Mouse (Mus musculus): ENCODE results near the gene Gm4131.
A peak's percentile ranks its signal among the peaks of the same experiment; 100 is the strongest.

The Gm4131 gene

DNA sequence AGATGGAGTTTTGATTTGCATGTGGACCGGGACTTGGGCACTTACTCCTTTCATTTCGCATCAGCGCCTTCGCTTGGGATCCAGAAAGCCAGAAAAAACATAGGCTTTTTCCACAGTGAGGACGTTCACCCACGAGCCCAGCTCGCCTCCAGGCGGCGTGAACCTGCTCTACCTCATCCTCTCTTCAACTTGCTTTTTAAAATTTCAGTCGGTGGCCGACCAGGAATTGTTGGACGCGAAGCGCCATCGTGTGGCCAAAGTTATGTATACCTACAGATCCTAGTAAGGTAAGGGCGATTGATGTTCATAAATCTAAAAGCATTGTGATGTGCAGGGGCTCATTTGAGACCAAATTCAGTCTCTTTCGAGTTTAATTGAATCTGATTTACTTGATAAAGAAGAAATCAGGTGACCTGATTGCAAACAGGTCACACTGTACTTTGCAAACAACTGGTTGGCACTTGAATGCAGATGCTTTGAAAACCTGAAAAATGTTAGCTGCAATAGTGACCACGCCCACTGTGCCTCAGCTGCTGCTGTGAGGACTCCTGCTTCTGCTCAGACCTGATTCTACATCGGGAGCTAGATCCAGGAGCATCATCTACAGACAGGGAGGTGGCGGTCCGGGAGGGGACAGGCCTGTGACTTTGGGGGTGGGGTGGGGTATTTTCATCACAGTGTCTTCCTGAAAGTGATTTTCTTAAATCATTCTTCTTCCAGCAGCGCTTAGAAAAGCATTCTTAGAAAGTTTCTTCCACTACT, 109.1 kb downstream of the Gm4131 start:
- DNase-seq (ENCODE audit: low spot score in 2 of 2), result peak; percentile 71 to 88

DNA sequence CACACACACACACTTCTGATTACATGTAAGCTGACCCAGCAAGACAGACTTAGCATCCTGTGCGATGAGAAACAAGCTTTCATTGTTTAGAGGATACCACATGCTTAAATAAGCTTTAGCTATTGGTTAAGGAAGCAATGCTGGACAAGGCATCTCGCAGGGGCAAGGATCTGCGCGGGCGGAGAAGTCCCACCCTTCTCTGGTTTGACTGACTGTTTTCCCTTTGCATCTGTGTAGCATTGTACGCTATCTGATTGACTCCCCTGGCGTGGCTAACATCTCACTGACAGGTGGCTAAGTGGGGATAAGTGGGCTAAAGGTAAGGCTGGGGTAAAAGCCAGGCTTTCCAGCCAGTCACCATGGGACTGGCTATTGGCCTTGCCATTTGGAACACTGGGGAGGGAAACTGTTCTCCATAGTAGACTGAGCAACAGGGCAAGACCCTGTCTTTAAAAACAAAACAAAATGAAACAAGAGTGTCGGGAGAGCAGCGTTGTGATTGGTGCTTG, 110.4 kb downstream of the Gm4131 start, which contains the start of gene Gucy1b2:
Gene Gucy1b2 (minus strand): TSS at position 51 of the 509 bp plus-strand sequence.
- DNase-seq (ENCODE audit: low spot score in 2 of 2), result no peak

DNA sequence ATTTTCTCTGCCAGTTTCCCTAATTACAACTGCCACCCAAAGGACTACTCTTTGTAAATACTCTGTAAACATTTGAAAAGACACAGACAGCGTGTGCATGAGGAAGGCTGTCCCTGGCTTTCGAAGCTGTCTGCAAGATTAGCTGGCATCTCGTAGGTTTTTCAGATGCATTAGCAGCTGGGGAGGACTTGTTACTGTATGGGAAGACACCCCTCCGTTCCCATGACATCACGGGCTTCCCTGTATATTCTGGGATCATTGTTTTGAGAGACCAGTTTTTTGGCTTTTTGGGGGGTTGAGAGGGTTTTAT, 111.2 kb downstream of the Gm4131 start:
- no peak for DNase-seq (ENCODE audit: low spot score in 2 of 2)

DNA sequence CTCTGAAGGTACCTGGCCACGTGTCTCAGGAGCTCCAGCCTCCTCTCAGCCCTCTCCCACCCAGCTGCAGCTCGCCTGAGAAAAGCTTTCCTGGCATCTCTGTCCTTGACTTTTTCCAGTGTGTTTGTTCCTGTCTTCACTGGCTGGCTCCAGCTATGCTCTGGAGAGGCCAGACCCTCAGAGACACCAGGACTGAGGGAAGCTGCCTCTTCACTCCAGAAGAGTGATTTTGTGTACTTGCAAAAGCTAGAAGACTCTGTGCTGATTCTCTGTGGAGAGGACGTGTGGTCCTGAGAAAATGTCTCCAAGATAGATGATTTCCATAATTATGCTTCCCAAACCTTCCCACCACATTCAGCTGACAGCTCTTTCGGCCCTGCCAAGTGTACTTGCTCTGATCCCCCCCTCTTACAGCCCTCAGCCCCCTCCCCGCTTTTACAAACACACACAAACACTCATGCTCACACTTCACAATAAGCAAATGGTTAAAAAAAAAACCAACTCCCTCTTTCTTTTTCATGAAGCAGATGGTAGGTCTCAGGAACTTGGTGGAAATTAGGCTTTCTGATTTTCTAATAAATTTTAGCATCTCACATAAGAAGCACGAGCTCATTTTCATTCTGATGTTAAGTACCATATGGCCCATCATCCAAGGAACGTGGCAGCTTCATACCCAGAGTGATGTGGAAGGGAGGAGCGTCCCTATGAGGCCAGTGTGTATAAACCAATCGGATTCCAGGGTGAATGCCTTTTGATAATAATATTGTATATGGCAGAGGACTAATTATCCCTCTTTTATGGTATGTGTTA, 111.8 kb downstream of the Gm4131 start:
- DNase-seq (ENCODE audit: low spot score in 2 of 2), result no peak

DNA sequence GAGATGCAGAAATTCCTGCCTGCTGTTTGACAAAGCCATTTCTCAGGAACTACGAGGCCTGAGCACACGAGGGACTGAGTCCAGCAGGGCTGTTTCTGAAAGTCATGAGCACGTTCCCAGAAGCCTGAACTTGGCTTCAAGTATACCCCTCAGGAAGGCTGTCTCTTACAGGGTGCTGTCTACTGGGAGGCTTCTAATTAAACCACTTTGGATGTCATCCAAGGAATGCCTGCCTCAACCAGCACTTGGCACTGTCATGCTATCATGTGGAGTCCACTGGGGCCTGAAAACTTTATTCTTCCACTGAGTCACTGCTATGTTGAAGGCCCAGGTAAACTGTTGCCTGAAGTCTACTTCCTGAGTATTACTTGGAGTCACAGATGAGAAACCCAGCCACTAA, 112.6 kb downstream of the Gm4131 start:
- DNase-seq (ENCODE audit: low spot score in 2 of 2), result no peak

DNA sequence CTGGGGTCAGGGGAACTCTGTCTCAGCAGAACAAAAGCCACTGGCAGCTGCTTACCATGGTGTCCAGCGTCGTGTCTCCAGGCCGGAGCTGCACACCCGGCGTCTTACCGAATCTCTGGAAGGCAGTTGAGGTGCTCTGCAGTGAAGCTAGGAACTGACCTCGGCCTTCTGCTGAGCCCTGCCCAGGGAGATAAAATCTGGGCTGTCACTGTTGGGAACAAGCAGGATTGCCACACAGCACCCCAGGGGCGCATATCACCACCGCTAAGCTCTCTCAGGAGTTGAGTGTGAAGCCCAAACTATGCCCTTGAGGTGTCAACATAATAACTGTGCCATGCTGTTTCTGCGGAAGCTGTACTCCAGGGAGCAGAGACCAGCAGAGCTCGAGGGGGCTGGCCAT, 113.4 kb downstream of the Gm4131 start:
- no peak for DNase-seq (ENCODE audit: low spot score in 2 of 2)

DNA sequence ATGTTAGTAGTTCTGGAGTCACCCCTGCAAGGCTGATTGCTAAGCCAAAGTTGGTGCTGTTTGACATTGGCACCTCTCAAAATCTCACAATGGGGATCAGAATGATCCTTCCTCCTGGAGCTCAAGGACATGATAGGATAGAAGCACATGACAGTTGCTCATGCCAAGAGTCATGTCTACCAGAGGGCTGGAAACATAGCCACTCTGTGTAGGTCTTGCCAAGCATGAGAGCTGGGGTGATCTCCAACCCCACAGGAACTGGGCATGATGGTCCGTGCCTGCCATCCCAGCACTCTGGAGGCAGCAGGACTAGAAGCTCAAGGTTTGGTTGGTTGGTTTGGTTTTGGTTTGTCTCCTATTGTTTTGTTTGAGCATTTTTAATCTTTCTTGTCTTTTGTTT, 116.0 kb downstream of the Gm4131 start:
- no peak for DNase-seq (ENCODE audit: low spot score in 2 of 2)

DNA sequence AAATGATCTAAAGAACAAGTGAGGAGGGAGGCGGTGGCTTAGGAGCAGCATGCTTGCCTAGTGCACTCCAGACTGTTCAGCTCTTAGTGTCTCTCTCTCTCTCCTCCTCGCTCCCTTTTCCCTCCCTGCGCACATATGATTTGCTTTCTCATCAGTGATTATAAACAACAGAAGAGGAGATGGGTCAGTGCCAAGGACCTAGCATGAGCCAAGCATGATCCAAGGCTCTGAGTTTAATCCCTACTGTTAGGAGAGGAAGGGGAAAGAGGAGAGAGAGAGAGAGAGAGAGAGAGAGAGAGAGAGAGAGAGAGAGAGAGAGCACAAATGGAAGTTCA, 119.5 kb downstream of the Gm4131 start:
- DNase-seq (ENCODE audit: low spot score in 2 of 2), result no peak

DNA sequence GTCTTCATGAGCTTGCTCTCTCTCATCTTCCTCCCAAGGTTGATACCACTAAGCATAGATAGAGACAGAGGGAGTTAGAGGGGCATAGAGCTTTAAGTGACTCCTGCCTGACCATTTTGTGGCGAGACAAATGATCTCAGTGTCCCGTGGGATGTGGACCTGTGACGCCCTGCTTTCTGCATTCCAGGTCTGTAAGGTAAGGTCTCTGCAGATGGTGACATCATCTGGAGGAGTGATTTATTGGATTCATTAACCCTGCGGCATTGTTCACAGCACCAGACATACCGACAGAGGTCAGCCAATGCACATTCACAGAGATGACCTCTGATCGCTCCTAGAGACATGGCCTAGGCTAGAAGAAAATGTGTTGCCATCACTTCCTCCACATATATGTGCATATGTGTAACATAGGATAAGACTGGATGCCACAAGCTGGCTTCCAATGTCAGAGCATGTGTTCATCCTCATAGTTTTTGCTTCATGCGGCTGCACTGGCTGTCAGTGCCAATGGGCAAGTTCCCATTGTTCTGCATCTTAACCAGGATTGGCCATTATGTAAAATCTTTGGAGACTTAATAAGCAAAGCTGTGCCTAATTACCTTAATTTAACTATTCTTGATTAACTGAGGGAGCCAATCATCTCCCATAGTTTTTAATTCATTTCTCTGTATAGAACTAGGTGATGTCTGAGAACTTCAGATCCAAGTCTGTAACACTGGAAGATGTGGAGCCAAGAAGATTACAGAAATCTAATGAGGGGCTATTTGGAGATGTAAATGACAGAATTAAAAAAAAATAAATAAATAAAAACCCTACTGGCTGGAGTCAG, 120.1 kb downstream of the Gm4131 start:
- DNase-seq (ENCODE audit: low spot score in 2 of 2), result no peak

DNA sequence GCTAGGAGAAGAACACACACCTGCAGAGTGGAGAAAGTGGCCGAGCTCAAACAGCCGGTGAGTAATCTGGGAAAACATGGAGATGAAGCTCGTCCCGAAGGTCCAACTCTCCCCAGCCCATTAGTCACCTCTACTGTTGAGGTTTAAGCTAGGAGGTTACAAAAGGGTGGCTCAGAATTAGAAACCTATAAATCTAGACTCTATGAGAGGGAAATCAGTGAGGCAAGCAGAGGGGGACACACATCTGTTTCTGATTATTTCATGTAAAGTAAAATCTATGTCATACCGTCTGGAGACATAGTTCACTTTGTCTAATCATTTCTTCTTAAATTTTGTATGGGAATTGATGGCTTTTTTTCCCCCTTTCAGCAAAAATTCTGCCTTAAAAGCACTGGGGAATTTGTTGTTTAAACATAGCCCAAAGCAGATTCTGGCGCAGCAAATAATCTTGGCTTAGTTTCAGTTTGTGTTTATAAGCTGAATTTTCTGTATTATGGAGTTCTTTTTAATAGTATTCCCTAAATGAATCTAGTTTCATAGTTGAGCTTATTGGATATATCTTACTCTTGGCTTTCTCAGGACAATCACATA, 122.8 kb downstream of the Gm4131 start:
- DNase-seq (ENCODE audit: low spot score in 2 of 2), result no peak

DNA sequence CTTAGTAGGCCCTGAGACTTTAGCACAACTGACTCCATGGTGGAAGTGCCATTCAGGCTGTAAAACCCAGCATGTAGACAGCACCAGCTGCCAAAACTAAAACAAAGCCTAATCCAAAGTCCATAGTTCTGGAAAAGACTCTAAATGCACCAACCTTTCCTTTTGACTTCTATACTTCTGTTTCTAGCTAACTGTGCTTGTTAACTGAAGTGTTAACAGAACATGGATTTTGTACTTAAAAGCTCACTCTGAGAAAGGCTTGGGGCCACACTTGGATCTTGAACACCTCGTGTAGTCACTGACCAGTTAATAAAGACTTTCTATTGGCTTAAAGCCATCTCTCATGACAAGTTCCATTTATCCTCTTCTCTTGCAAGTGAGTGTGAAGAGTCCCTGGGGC, 123.8 kb downstream of the Gm4131 start:
- DNase-seq (ENCODE audit: low spot score in 2 of 2), result no peak

DNA sequence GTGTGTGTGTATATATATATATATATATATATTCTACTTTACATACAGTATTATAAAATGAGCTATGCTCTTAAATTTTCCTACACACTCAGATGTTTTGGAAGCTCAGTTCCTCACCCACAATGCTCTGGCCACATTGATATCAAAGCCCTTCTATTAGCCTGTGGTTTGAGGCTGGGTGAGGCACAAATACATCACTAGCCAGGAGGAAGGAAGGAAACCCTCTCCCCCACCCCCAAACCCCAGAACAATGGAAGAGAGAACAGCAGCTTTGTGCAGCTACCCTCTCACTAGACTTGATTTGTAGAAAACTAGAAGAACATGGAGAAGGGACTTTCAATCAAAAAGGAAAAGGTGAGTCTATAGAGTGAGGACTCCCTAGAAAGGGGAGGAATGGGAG, 126.7 kb downstream of the Gm4131 start:
- DNase-seq (ENCODE audit: low spot score in 2 of 2), result no peak

DNA sequence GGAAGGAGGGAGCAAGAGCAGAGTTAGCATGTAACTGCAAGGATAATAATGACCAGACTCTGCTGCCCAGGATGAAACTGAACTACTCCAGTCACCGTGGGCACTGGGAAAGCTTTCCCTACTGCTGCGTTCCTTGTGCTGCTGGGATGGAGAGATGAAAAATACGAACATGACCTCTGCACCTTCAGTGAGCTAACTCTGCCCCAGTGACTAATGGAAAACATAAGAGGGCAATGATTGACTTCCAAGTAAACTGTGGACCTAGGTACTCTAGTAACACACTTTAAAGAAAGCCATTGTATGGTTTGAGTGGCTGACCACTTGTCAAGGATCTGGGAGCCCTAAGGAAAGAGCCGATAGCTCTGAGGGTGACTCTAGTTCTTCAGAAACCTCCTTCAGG, 128.5 kb downstream of the Gm4131 start:
- DNase-seq (ENCODE audit: low spot score in 2 of 2), result no peak

DNA sequence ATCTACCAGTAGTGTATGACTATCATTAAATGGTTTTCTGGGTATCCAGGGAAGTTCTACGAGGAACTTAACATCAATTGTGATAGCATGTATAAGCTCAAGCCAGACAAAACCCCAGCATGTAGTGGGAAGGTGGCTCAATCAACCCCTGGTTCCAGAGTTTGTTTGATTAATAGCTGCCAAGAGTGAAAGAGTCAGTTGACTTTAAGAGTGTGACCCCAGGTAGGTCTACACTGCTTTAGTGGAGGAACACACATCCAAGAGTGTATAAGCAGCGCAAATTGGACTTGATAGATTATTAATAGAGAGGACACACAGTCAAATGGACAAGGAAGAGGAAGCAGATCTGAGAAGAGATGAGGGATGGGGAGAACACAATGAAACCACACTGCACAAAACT, 128.9 kb downstream of the Gm4131 start:
- no peak for DNase-seq (ENCODE audit: low spot score in 2 of 2)

DNA sequence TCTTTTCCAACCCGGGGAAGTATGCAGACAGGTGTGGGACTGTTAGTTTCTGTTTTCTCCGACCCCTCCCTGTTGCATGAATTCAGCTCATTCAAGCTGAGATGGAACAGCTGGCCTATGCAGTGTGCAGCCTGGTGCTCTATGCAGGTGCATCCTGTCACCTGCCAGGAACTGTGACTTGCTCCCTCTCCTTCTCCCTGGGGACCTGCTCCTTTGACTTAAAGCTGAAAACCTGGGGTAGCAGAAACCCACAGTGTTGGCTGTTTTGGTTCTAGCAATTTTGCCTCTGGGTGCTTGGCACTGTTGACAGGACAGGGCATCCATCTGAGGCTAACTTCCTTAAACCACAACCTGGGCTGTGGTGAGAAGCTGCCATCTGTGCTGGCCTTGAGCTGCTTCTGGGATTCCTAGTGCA, 141.4 kb downstream of the Gm4131 start:
- DNase-seq (ENCODE audit: low spot score in 2 of 2), result no peak

DNA sequence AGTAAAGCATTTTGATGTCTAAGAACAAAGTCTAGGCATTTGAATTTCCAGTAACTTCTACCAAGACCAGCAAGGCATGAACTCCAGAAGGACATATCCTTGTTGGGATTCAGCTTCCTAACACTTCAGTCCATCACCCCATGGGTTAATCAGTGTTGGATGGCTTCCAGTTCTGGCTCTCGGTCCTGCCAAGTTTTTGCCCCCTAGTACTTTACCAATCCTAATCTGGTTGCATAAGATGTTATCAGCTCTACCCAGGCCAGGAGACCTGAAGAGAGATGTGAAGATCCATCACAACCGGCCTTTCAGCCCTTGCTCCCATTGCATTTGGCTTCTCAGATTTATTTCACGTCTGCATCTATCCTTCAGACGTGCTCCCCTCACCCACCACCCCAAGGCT, 144.5 kb downstream of the Gm4131 start:
- no peak for DNase-seq (ENCODE audit: low spot score in 2 of 2)

DNA sequence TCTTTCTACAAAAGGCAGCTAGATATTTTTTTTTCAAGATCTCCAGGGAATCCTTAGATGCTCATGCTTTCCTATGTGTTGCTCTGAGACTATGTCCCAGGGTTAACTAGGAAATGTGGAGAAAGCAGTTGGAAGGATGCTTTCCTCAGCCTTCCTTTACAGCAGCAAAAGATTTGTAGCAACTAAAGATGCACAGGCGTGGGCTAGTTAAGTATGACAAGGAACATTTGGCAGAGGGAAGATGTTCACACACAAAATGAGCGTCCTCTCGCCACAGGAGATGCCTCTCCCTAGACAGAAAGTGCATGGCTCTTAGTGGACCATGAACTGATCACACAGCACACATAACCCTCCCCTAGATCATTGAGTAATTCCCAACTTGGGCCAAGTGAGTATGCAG, 149.2 kb downstream of the Gm4131 start:
- no peak for DNase-seq (ENCODE audit: low spot score in 2 of 2)

DNA sequence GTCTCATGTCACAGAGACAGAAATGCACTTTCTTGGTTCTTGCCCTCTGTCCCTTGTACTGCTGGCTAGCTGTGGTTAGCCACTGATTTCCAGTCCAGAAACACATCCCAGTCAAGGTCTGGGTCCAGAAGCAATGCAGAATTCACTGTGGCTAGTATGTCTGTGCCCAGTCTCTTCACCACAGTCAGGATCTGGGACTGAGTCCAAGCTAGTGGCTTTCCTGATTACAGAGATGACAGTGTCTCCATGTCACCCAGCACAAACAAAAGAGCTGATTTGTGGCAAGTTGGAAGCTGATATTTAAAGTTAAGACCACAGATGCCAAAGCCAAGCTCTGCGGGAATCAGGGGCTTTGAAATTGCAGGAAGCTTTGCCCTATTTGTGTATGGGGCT, 150.0 kb downstream of the Gm4131 start:
- DNase-seq (ENCODE audit: low spot score in 2 of 2), result peak; percentile 40 to 41

DNA sequence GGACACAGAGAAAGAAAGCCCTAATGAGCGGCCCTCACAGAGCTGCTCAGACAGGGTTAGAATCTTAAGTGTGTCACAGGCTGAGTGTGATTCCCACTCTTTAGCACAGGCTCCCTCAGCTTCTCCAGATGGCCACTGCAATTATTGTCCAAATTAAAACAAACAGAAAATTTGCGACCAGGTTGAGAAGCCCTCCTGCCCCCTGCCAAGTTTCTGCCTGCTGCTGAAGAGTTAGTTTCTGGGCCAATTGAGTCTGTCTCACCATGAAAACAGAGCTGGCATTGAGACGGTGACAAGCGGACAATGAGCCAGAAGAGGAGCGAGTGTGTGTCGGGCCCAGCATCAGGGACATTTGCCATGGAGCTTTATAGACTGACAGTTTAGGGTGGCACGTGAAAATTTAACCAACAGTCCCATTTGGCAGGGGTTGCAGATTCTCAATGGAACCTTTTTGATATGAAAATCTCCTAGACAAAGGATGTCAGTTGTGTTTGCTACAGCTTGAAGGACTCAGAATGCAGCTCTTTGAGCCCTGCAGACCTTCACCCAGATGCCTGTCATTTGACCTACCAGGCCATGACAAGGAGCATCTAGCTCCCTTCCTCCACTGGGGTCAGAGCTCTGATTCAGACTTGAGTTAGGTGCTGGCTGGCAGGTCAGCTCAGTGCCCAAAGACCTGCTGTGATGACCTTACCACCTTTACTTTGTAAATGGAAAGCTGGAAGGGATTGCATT, 150.5 kb downstream of the Gm4131 start:
- DNase-seq (ENCODE audit: low spot score in 2 of 2), result peak; percentile 43 to 61
